Mouse (Mus musculus) G1E (cell line): ENCODE data around the gene Milr1. TPM values are rescaled to one million over a fixed set of nuclear protein-coding genes. Genes with fewer than 3 reads are reported as not detected.

Experiments
- ATAC-seq: 2 replicates; pipeline ENCODE4 v1.8.0; 2016; ENCODE audit warnings: mild to moderate bottlenecking; ENCODE audit not compliant: insufficient number of reproducible peaks, poor library complexity, low FRiP score, severe bottlenecking; ENCODE audit errors: extremely low read depth
- DNase-seq: peaks from one replicate; pipeline ENCODE4 v3.0.0; 2012; ENCODE audit warnings: low spot score
- H3K27me3 ChIP-seq: 2 replicates; pipeline ENCODE4 v1.6.1; 2012; ENCODE audit warnings: mild to moderate bottlenecking, low read length, inconsistent platforms; ENCODE audit not compliant: insufficient read depth
- H3K36me3 ChIP-seq: replicated peaks from 2 replicates; pipeline ENCODE3; 2012; ENCODE audit warnings: mild to moderate bottlenecking, inconsistent platforms
- H3K4me1 ChIP-seq: 2 replicates; pipeline ENCODE4 v1.6.1; 2012; ENCODE audit warnings: low read depth, low read length, inconsistent platforms, mixed read lengths; ENCODE audit not compliant: insufficient read depth
- H3K4me3 ChIP-seq: 2 replicates; pipeline ENCODE4 v1.5.1; 2012; ENCODE audit warnings: low read depth, mild to moderate bottlenecking, inconsistent platforms, low read length, moderate library complexity, mixed read lengths
- H3K9me3 ChIP-seq: replicated peaks from 2 replicates; pipeline ENCODE4 v1.6.1; 2012; ENCODE audit warnings: inconsistent platforms
- CTCF ChIP-seq: IDR thresholded peaks from 2 replicates; pipeline ENCODE4 v1.5.1; 2012; ENCODE audit warnings: low read depth, low read length, inconsistent platforms, mixed read lengths
- GATA1 ChIP-seq: IDR thresholded peaks from 2 replicates; pipeline ENCODE4 v1.6.1; 2012; ENCODE audit warnings: borderline replicate concordance, low read length, inconsistent platforms, mixed read lengths
- GATA2 ChIP-seq: IDR thresholded peaks from 2 replicates; pipeline ENCODE4 v1.6.1; 2012; ENCODE audit warnings: low read depth, low read length, inconsistent platforms, borderline replicate concordance
- POLR2AphosphoS5 ChIP-seq: IDR thresholded peaks from 2 replicates; pipeline ENCODE4 v1.6.1; 2012; ENCODE audit warnings: low read depth, low read length, inconsistent platforms; ENCODE audit not compliant: insufficient replicate concordance
- TAL1 ChIP-seq: conservative IDR thresholded peaks from 2 replicates; pipeline ENCODE4 v1.6.1; 2012; ENCODE audit warnings: low read depth, low read length, inconsistent platforms, mixed read lengths
- polyA plus RNA-seq: library from polyadenylated mRNA; stranded (reverse); fragments of >175 nt; gene quantifications from 2 replicates; pipeline ENCODE4 v1.2.3, GENCODE M21; 2012
- total RNA-seq, 2 experiments: library from RNA; stranded (forward) in 1 of 2; stranded (reverse) in 1 of 2; fragments of 200-1000 nt in 1 of 2; fragments of >200 nt in 1 of 2; fragmentation: Nextera tagmentation in 1 of 2; gene quantifications; 2 replicates each; pipeline ENCODE4 v1.2.3; 2014 to 2017

Milr1 gene
- total and polyA plus RNA-seq, 3 experiments = 0.05 to 0.33 TPM; not detected in 1

GRCm38 (mm10) chr11:106766611-106767162 is 15.7 kb downstream of the Milr1 start:
- no peak for DNase-seq
- peaks cover 8% of the 10 kb centered on the region for H3K9me3 ChIP-seq
- H3K27me3 ChIP-seq = no peaks in the 10 kb centered on the region
- TF ChIP-seq GATA1 (no peak), CTCF (no peak), GATA2 (no peak), TAL1 (no peak)
- H3K4me3 ChIP-seq = no peak overlapping the region
- peaks cover 79% of the 10 kb centered on the region for H3K36me3 ChIP-seq
- peaks cover 15% of the 10 kb centered on the region for H3K4me1 ChIP-seq
- ATAC-seq = no peak

- Histone ChIP-seq H3K4me3 (no peak overlapping the region), H3K36me3 (peaks cover 84% of the 10 kb centered on the region), H3K9me3 (peaks cover 8% of the 10 kb centered on the region), H3K27me3 (no peaks in the 10 kb centered on the region), H3K4me1 (peaks cover 7% of the 10 kb centered on the region)
- ATAC-seq (no peak), DNase-seq (no peak)
- TF ChIP-seq GATA2 (no peak), TAL1 (no peak), GATA1 (no peak), POLR2AphosphoS5 (no peak), CTCF (no peak)
These were observed 16.5 kb downstream of the Milr1 start for GRCm38 (mm10) chr11:106767516-106767915.

- no peak for DNase-seq
- H3K4me3 ChIP-seq = no peak overlapping the region
- peaks cover 8% of the 10 kb centered on the region for H3K9me3 ChIP-seq
- TF ChIP-seq CTCF (0 out of 2 replicates have a peak, but pooled peaks have one; percentile 21), TAL1 (no peak)
- ATAC-seq = no peak
- no peaks in the 10 kb centered on the region for H3K27me3 ChIP-seq
- H3K4me1 ChIP-seq = no peaks in the 10 kb centered on the region; the same call in 1 of the 2 replicates
- H3K36me3 ChIP-seq = peaks cover 94% of the 10 kb centered on the region
These were observed 19.4 kb downstream of the Milr1 start for GRCm38 (mm10) chr11:106770195-106770974.

GRCm38 (mm10) chr11:106773061-106773460 is 22.0 kb downstream of the Milr1 start:
- H3K4me1 ChIP-seq = peaks cover 8% of the 10 kb centered on the region; the same call in 1 of the 2 replicates
- TF ChIP-seq TAL1 (no peak), CTCF (no peak), GATA1 (no peak), POLR2AphosphoS5 (no peak), GATA2 (no peak)
- ATAC-seq (no peak), DNase-seq (no peak)
- no peaks in the 10 kb centered on the region for H3K27me3 ChIP-seq
- H3K36me3 ChIP-seq = peaks cover 91% of the 10 kb centered on the region
- H3K9me3 ChIP-seq = peaks cover 3% of the 10 kb centered on the region
- H3K4me3 ChIP-seq = no peak overlapping the region

GRCm38 (mm10) chr11:106776960-106777359 is 25.9 kb downstream of the Milr1 start:
- DNase-seq (no peak), ATAC-seq (no peak)
- TF ChIP-seq GATA2 (no peak), GATA1 (no peak), POLR2AphosphoS5 (no peak), TAL1 (no peak), CTCF (no peak)
- H3K27me3 ChIP-seq = no peaks in the 10 kb centered on the region
- H3K36me3 ChIP-seq = peaks cover 67% of the 10 kb centered on the region
- no peaks in the 10 kb centered on the region for H3K9me3 ChIP-seq
- H3K4me3 ChIP-seq = no peak overlapping the region
- H3K4me1 ChIP-seq = peaks cover 18% of the 10 kb centered on the region

- Histone ChIP-seq H3K4me1 (peaks cover 22% of the 10 kb centered on the region), H3K9me3 (no peaks in the 10 kb centered on the region), H3K36me3 (peaks cover 67% of the 10 kb centered on the region), H3K27me3 (no peaks in the 10 kb centered on the region), H3K4me3 (no peak overlapping the region)
- ATAC-seq = no peak
- DNase-seq = no peak
- TF ChIP-seq POLR2AphosphoS5 (no peak), GATA2 (no peak), CTCF (no peak), GATA1 (no peak), TAL1 (no peak)
These were observed 26.4 kb downstream of the Milr1 start for GRCm38 (mm10) chr11:106777395-106777794.
